Mouse (Mus musculus) hindbrain, embryonic 10.5 days (tissue): ENCODE results near the gene Scarb1. TPM values are rescaled to one million over a fixed set of nuclear protein-coding genes. Genes with fewer than 3 reads are reported as not detected.
A peak's percentile ranks its signal among the peaks of the same experiment; 100 is the strongest.

Source experiments
- DNase-seq: peaks from one replicate; pipeline ENCODE4 v3.0.0-alpha.2; 2017; ENCODE audit warnings: low spot score
- H3K27ac ChIP-seq: fragments of 300-500 bp; sonication (generic); 2 replicates; pipeline ENCODE4 v1.5.1; 2016; ENCODE audit warnings: mild to moderate bottlenecking, moderate library complexity
- H3K27me3 ChIP-seq: fragments of 300-500 bp; sonication (generic); 2 replicates; pipeline ENCODE4 v1.6.1; 2016; ENCODE audit warnings: mild to moderate bottlenecking; ENCODE audit not compliant: poor library complexity, insufficient read depth, severe bottlenecking
- H3K36me3 ChIP-seq: fragments of 300-500 bp; sonication (generic); 2 replicates; pipeline ENCODE4 v1.6.1; 2016; ENCODE audit warnings: mild to moderate bottlenecking, moderate library complexity
- H3K4me1 ChIP-seq: fragments of 300-500 bp; sonication (generic); replicated peaks from 2 replicates; pipeline ENCODE4 v1.6.1; 2016; ENCODE audit warnings: mild to moderate bottlenecking
- H3K4me3 ChIP-seq: fragments of 300-500 bp; sonication (generic); 2 replicates; pipeline ENCODE4 v1.5.1; 2016; ENCODE audit warnings: mild to moderate bottlenecking, moderate library complexity
- H3K9me3 ChIP-seq: fragments of 300-500 bp; sonication (generic); 2 replicates; pipeline ENCODE4 v1.6.1; 2016; ENCODE audit warnings: mild to moderate bottlenecking, moderate library complexity
- WGBS: fragments of 180-500 bp; shearing (Covaris S2); methylation state at CpG from one replicate; pipeline ENCODE4 v1.1.7; 2016; 5-methylcytosine and 5-hydroxymethylcytosine counted together
- polyA plus RNA-seq: library from polyadenylated mRNA; unstranded; fragments of >200 nt; fragmentation: Nextera tagmentation; extraction: Ambion mirVana; gene quantifications from 2 replicates; pipeline ENCODE4 v1.2.1, GENCODE M21; 2016

Gene Scarb1
- polyA plus RNA-seq, 1 experiment from 2014 or later, result 41.2 TPM

GRCm38 (mm10) chr5:125306372-125306771, 34.5 kb downstream of the Scarb1 start:
- WGBS, result 87% methylated on average over 7 of the region's 7 CpGs
- Histone ChIP-seq H3K4me3 (no peak overlapping the region), H3K9me3 (no peaks in the 10 kb centered on the region), H3K4me1 (peaks cover 37% of the 10 kb centered on the region), H3K27ac (no peak overlapping the region), H3K36me3 (peaks cover 12% of the 10 kb centered on the region; the same call in 1 of the 2 replicates), H3K27me3 (no peaks in the 10 kb centered on the region)
- DNase-seq, result no peak

- H3K4me3 ChIP-seq, result no peak overlapping the region
- no peak overlapping the region for H3K27ac ChIP-seq
- peaks cover 35% of the 10 kb centered on the region for H3K4me1 ChIP-seq
- no peak for DNase-seq
- no peaks in the 10 kb centered on the region for H3K9me3 ChIP-seq
- no peaks in the 10 kb centered on the region for H3K27me3 ChIP-seq
- WGBS, result 62% methylated on average over 14 of the region's 14 CpGs
- peaks cover 16% of the 10 kb centered on the region for H3K36me3 ChIP-seq
Observed at GRCm38 (mm10) chr5:125305229-125306081, 35.4 kb downstream of the Scarb1 start.

DNA sequence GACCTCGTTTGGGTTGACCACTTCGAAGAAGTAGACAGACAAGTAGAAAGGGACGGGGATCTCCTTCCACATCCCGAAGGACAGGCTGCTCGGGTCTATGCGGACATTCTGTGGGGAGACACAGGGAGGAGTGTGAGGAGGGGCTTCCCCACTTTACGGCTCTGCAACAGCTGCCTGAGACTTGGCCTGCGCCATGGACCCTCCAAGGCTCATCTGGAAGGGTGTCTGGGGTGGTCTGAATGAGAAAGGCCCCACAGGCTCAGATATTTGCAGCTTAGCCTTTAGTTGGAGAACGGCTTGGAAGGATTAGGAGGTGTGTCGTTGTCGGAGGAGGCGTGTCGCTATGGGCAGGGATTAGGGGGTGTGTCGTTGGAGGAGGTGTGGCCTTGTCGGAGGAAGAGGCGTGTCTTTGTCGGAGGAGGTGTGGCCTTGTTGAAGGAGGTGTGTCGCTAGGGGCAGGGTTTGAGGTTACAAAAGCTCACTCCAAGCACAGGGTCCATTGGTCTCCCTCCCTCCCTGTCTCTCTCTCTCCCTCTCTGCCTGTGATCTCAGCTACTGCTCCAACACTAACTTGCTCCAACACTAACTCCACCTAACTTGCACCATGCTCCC, 36.5 kb downstream of the Scarb1 start:
- peaks cover 33% of the 10 kb centered on the region for H3K4me1 ChIP-seq
- H3K27ac ChIP-seq, result no peak overlapping the region
- WGBS, result 26% methylated on average over 18 of the region's 18 CpGs
- H3K27me3 ChIP-seq, result no peaks in the 10 kb centered on the region
- H3K36me3 ChIP-seq, result peaks cover 27% of the 10 kb centered on the region
- H3K4me3 ChIP-seq, result 0 out of 2 replicates have a peak overlapping the region, but pooled peaks have one; percentile 13
- no peaks in the 10 kb centered on the region for H3K9me3 ChIP-seq
- peak; percentile 75 for DNase-seq

- no peaks in the 10 kb centered on the region for H3K27me3 ChIP-seq
- WGBS, result 94% methylated on average over 6 of the region's 6 CpGs
- no peak overlapping the region for H3K4me3 ChIP-seq
- H3K9me3 ChIP-seq, result no peaks in the 10 kb centered on the region
- no peak for DNase-seq
- no peak overlapping the region for H3K27ac ChIP-seq
- H3K36me3 ChIP-seq, result peaks cover 40% of the 10 kb centered on the region
- peaks cover 33% of the 10 kb centered on the region for H3K4me1 ChIP-seq
Observed at GRCm38 (mm10) chr5:125303055-125303454, 37.8 kb downstream of the Scarb1 start.

GRCm38 (mm10) chr5:125298234-125298633, 42.7 kb downstream of the Scarb1 start:
- Histone ChIP-seq H3K9me3 (peaks cover 13% of the 10 kb centered on the region; the same call in 1 of the 2 replicates), H3K4me1 (peaks cover 8% of the 10 kb centered on the region), H3K36me3 (peaks cover 86% of the 10 kb centered on the region), H3K27me3 (no peaks in the 10 kb centered on the region), H3K4me3 (no peak overlapping the region), H3K27ac (no peak overlapping the region)
- WGBS, result 92% methylated on average over 9 of the region's 9 CpGs
- DNase-seq, result no peak

DNA sequence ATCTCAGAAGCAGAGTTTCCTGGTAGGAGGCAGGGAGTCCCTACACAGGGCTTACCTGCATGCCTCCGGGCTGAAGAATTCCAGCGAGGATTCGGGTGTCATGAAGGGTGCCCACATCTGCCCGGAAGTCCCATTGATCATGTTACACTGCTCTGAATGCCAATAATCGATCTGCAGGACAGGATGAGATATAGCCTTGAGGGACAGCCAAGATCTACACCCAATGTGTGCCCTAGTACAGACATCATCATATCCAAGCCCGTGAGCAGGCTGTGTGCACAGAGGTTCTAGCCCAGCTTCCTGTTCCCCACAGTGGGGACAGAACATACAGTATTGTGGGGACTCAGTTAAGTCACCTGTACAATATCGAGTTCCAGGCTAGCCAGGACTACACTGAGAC, 43.7 kb downstream of the Scarb1 start:
- peaks cover 13% of the 10 kb centered on the region; the same call in 1 of the 2 replicates for H3K9me3 ChIP-seq
- peaks cover 78% of the 10 kb centered on the region for H3K36me3 ChIP-seq
- H3K27ac ChIP-seq, result no peak overlapping the region
- DNase-seq, result no peak
- 92% methylated on average over 7 of the region's 7 CpGs for WGBS
- no peaks in the 10 kb centered on the region for H3K4me1 ChIP-seq
- H3K4me3 ChIP-seq, result no peak overlapping the region
- H3K27me3 ChIP-seq, result no peaks in the 10 kb centered on the region

GRCm38 (mm10) chr5:125292951-125293350, 47.9 kb downstream of the Scarb1 start:
- Histone ChIP-seq H3K27ac (no peak overlapping the region), H3K4me1 (0 out of 2 replicates have a peak, but pooled peaks cover 3% of the 10 kb centered on the region), H3K4me3 (no peak overlapping the region), H3K9me3 (peaks cover 13% of the 10 kb centered on the region; the same call in 1 of the 2 replicates), H3K27me3 (no peaks in the 10 kb centered on the region), H3K36me3 (peaks cover 66% of the 10 kb centered on the region)
- DNase-seq, result no peak
- WGBS, result 54% methylated on average over 7 of the region's 7 CpGs

GRCm38 (mm10) chr5:125291895-125292294, 49.0 kb downstream of the Scarb1 start:
- 89% methylated on average over 8 of the region's 8 CpGs for WGBS
- peaks cover 60% of the 10 kb centered on the region for H3K36me3 ChIP-seq

GRCm38 (mm10) chr5:125291387-125291786, 49.5 kb downstream of the Scarb1 start:
- Histone ChIP-seq H3K36me3 (peaks cover 60% of the 10 kb centered on the region), H3K9me3 (peaks cover 10% of the 10 kb centered on the region; the same call in 1 of the 2 replicates), H3K27me3 (no peaks in the 10 kb centered on the region), H3K27ac (no peak overlapping the region), H3K4me3 (no peak overlapping the region), H3K4me1 (0 out of 2 replicates have a peak, but pooled peaks cover 3% of the 10 kb centered on the region)
- DNase-seq, result no peak
- WGBS, result 91% methylated on average over 10 of the region's 10 CpGs

More at GRCm38 (mm10) chr5:125291895-125292294, 49.0 kb downstream of the Scarb1 start:
- no peak for DNase-seq
- Histone ChIP-seq H3K27ac (no peak overlapping the region), H3K4me1 (0 out of 2 replicates have a peak, but pooled peaks cover 3% of the 10 kb centered on the region), H3K9me3 (peaks cover 13% of the 10 kb centered on the region; the same call in 1 of the 2 replicates), H3K27me3 (no peaks in the 10 kb centered on the region), H3K4me3 (no peak overlapping the region)

- DNase-seq, result no peak
- 96% methylated on average over 9 of the region's 9 CpGs for WGBS
- no peaks in the 10 kb centered on the region for H3K9me3 ChIP-seq
- peaks cover 38% of the 10 kb centered on the region for H3K36me3 ChIP-seq
- H3K4me1 ChIP-seq, result peaks cover 15% of the 10 kb centered on the region
- H3K27ac ChIP-seq, result no peak overlapping the region
- H3K4me3 ChIP-seq, result no peak overlapping the region
- no peaks in the 10 kb centered on the region for H3K27me3 ChIP-seq
Observed at GRCm38 (mm10) chr5:125287053-125287655, 53.7 kb downstream of the Scarb1 start.

DNA sequence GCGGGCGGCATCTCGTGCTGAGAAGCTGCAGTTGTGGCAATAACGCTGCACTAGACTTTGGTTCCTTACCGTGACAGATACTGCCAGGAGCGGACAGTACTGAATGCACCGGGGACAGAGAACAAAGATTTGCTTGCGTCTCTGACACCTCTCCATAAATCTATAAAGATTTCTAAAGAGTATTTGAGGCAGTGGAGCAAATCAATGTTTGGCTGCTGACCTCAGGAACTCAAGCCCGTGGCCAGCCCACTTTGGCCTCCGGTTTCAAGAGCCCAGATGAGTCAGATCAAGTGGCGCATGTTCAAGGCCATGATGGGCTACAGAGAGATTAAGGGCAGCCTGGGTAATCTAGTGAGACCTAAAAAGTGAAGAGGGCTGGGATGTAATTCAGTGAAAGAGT, 54.8 kb downstream of the Scarb1 start:
- no peak overlapping the region for H3K27ac ChIP-seq
- no peaks in the 10 kb centered on the region for H3K27me3 ChIP-seq
- 92% methylated on average over 11 of the region's 11 CpGs for WGBS
- H3K4me1 ChIP-seq, result peaks cover 20% of the 10 kb centered on the region
- H3K4me3 ChIP-seq, result no peak overlapping the region
- DNase-seq, result no peak
- peaks cover 31% of the 10 kb centered on the region for H3K36me3 ChIP-seq
- H3K9me3 ChIP-seq, result no peaks in the 10 kb centered on the region

DNA sequence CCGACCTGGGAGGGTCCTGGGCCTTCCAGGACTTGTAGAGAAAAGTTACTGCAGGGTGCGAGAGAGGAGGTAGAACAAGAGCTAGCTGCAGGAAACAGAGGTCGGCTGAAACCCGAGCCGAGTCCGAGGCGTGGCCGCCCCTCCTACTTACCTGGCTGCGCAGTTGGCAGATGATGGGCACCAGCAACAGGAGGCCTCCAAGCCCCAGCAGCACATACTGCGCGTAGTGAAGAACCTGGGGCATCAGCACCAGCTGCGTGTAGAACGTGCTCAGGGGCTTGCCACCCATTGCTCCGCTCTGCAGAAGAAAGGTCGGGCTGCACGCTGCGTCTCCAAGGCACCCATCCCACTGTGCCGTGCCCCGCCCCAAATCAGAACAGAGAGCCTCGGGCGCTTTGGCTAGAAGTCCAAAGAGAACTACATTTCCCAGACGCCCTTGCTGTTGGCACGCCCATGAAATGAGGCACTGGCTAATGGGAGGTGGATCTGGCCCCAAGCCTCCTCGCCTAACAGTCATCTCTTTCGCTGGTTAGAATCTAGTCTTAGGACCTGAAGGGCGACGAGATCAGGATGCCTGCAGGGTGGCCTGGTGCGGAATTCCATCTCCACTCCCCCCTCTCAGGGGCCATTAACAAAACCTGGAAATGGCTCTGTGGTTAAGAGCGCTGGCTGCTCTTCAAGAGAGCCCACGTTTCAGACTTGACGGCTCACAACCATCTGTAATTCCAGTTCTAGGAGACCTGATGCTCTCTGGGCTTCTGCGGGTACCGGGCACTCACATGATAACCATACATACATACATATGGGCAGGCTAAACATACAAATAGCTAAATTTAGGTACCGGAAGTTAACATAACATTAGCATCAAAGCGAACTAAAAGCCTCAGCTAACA, 56.9 kb downstream of the Scarb1 start:
- peak overlapping the region; percentile 51 for H3K4me3 ChIP-seq
- peaks cover 27% of the 10 kb centered on the region for H3K4me1 ChIP-seq
- peak overlapping the region; percentile 66 for H3K27ac ChIP-seq
- DNase-seq, result peak; percentile 71
- H3K36me3 ChIP-seq, result peaks cover 26% of the 10 kb centered on the region
- no peaks in the 10 kb centered on the region for H3K9me3 ChIP-seq
- 17% methylated on average over 35 of the region's 35 CpGs for WGBS
- no peaks in the 10 kb centered on the region for H3K27me3 ChIP-seq
